Mouse (Mus musculus) CH12.LX (cell line): ENCODE measurements around the gene Dcps. TPM values are rescaled to one million over a fixed set of nuclear protein-coding genes. Genes with fewer than 3 reads are reported as not detected.

Source experiments
- DNase-seq: peaks from one replicate; pipeline ENCODE4 v3.0.0-alpha.2; 2013; ENCODE audit errors: extremely low read depth
- H3K27ac ChIP-seq: 2 replicates; pipeline ENCODE4 v1.5.1; 2012; ENCODE audit warnings: low read depth, mild to moderate bottlenecking, control low read depth, moderate library complexity; ENCODE audit not compliant: insufficient read depth
- H3K27me3 ChIP-seq: replicated peaks from 2 replicates; pipeline ENCODE3; 2012; ENCODE audit warnings: inconsistent platforms
- H3K36me3 ChIP-seq, 2 experiments: replicated peaks in 1 of 2; 2 replicates each; pipeline versions ENCODE3 to v1.6.1; 2012; ENCODE audit warnings: inconsistent platforms in 1 of 2, low read length in 1 of 2, mild to moderate bottlenecking in 1 of 2, mixed read lengths in 1 of 2, moderate library complexity in 1 of 2; ENCODE audit not compliant: control insufficient read depth in 1 of 2, insufficient read depth in 1 of 2
- H3K4me1 ChIP-seq, 2 experiments: 2 replicates each; pipeline ENCODE4 v1.6.1; 2012; ENCODE audit warnings: inconsistent platforms in 1 of 2, moderate library complexity in 1 of 2; ENCODE audit not compliant: insufficient read depth in 2 of 2, control insufficient read depth in 1 of 2
- H3K4me2 ChIP-seq: 2 replicates; pipeline ENCODE4 v1.6.1; 2012; ENCODE audit warnings: low read depth, mild to moderate bottlenecking, control low read depth; ENCODE audit not compliant: poor library complexity, insufficient read depth, severe bottlenecking
- H3K4me3 ChIP-seq, 3 experiments: fragments of 150-350 bp in 1 of 3; sonication (generic) in 1 of 3; replicated peaks in 1 of 3; 2 replicates each; pipeline versions ENCODE3 to v1.5.1; 2011 to 2012; ENCODE audit warnings: low read depth in 2 of 3, low read length in 2 of 3, mild to moderate bottlenecking in 2 of 3, moderate library complexity in 2 of 3, control low read depth in 1 of 3, improper control_type of control experiment in 1 of 3, inconsistent platforms in 1 of 3, mixed read lengths in 1 of 3; ENCODE audit not compliant: poor library complexity in 1 of 3
- H3K79me2 ChIP-seq: replicated peaks from 2 replicates; pipeline ENCODE4 v1.6.1; 2012; ENCODE audit warnings: mild to moderate bottlenecking, moderate library complexity; ENCODE audit not compliant: control insufficient read depth, poor library complexity, insufficient read depth, severe bottlenecking; ENCODE audit errors: extremely low read depth
- H3K9ac ChIP-seq: 2 replicates; pipeline ENCODE4 v1.6.1; 2012; ENCODE audit warnings: low read depth, mild to moderate bottlenecking, control low read depth, moderate library complexity; ENCODE audit not compliant: insufficient read depth
- H3K9me3 ChIP-seq: replicated peaks from 2 replicates; pipeline ENCODE3; 2012; ENCODE audit warnings: low read length, inconsistent platforms, mixed read lengths
- BHLHE40 ChIP-seq: IDR thresholded peaks from 2 replicates; pipeline ENCODE4 v1.6.1; 2011; ENCODE audit warnings: mild to moderate bottlenecking, low read depth, low read length, improper control_type of control experiment
- CHD1 ChIP-seq: IDR thresholded peaks from 2 replicates; pipeline ENCODE4 v1.6.1; 2012; ENCODE audit warnings: low read depth, low read length, improper control_type of control experiment, inconsistent platforms
- CTCF ChIP-seq, 2 experiments: IDR thresholded peaks in 1 of 2; conservative IDR thresholded peaks in 1 of 2; 2 replicates each; pipeline ENCODE4 v1.5.1; 2011 to 2012; ENCODE audit warnings: low read depth in 2 of 2, low read length in 2 of 2, improper control_type of control experiment in 1 of 2, inconsistent platforms in 1 of 2, mild to moderate bottlenecking in 1 of 2, moderate library complexity in 1 of 2
- E2F4 ChIP-seq: IDR thresholded peaks from 2 replicates; pipeline ENCODE4 v1.6.1; 2011; ENCODE audit warnings: low read depth, low read length, improper control_type of control experiment; ENCODE audit not compliant: insufficient replicate concordance
- ELF1 ChIP-seq: IDR thresholded peaks from 2 replicates; pipeline ENCODE4 v1.6.1; 2014; ENCODE audit warnings: low read depth, mild to moderate bottlenecking, inconsistent platforms, low read length, improper control_type of control experiment
- EP300 ChIP-seq: IDR thresholded peaks from 2 replicates; pipeline ENCODE4 v1.6.1; 2011; ENCODE audit warnings: low read length, improper control_type of control experiment
- ETS1 ChIP-seq: conservative IDR thresholded peaks from 2 replicates; pipeline ENCODE4 v1.6.1; 2012; ENCODE audit warnings: low read depth, mild to moderate bottlenecking, inconsistent platforms, low read length, improper control_type of control experiment, moderate library complexity
- GABPA ChIP-seq: IDR thresholded peaks from 2 replicates; pipeline ENCODE4 v1.6.1; 2012; ENCODE audit warnings: low read depth, low read length, improper control_type of control experiment, inconsistent platforms; ENCODE audit not compliant: insufficient replicate concordance
- IRF4 ChIP-seq: IDR thresholded peaks from 2 replicates; pipeline ENCODE4 v1.6.1; 2014; ENCODE audit warnings: low read depth, mild to moderate bottlenecking, inconsistent platforms, low read length, improper control_type of control experiment
- JUN ChIP-seq: IDR thresholded peaks from 2 replicates; pipeline ENCODE4 v1.6.1; 2011; ENCODE audit warnings: low read depth, mild to moderate bottlenecking, low read length, improper control_type of control experiment, moderate library complexity; ENCODE audit not compliant: insufficient read depth
- MAX ChIP-seq: IDR thresholded peaks from 2 replicates; pipeline ENCODE4 v1.6.1; 2011; ENCODE audit warnings: low read length, improper control_type of control experiment
- MAZ ChIP-seq: IDR thresholded peaks from 2 replicates; pipeline ENCODE4 v1.6.1; 2012; ENCODE audit warnings: low read depth, mild to moderate bottlenecking, inconsistent platforms, low read length, improper control_type of control experiment, moderate library complexity
- MEF2A ChIP-seq: IDR thresholded peaks from 2 replicates; pipeline ENCODE4 v1.6.1; 2014; ENCODE audit warnings: low read depth, mild to moderate bottlenecking, inconsistent platforms, low read length, improper control_type of control experiment, borderline replicate concordance
- MXI1 ChIP-seq: IDR thresholded peaks from 2 replicates; pipeline ENCODE4 v1.6.1; 2011; ENCODE audit warnings: mild to moderate bottlenecking, low read depth, low read length, improper control_type of control experiment
- MYC ChIP-seq: IDR thresholded peaks from 2 replicates; pipeline ENCODE4 v1.6.1; 2011; ENCODE audit warnings: low read depth, mild to moderate bottlenecking, improper control_type of control experiment, low read length
- NRF1 ChIP-seq: IDR thresholded peaks from 2 replicates; pipeline ENCODE4 v1.6.1; 2014; ENCODE audit warnings: low read depth, mild to moderate bottlenecking, inconsistent platforms, low read length, improper control_type of control experiment, moderate library complexity
- PAX5 ChIP-seq: IDR thresholded peaks from 2 replicates; pipeline ENCODE4 v1.6.1; 2012; ENCODE audit warnings: low read length, inconsistent platforms, mixed read lengths
- RAD21 ChIP-seq: IDR thresholded peaks from 2 replicates; pipeline ENCODE4 v1.6.1; 2011; ENCODE audit warnings: low read depth, mild to moderate bottlenecking, low read length, improper control_type of control experiment, moderate library complexity
- SIN3A ChIP-seq: IDR thresholded peaks from 2 replicates; pipeline ENCODE4 v1.6.1; 2012; ENCODE audit warnings: low read length, improper control_type of control experiment, inconsistent platforms
- SMC3 ChIP-seq: IDR thresholded peaks from 2 replicates; pipeline ENCODE4 v1.6.1; 2011; ENCODE audit warnings: low read depth, low read length, improper control_type of control experiment
- TCF12 ChIP-seq: IDR thresholded peaks from 2 replicates; pipeline ENCODE4 v1.6.1; 2014; ENCODE audit warnings: low read depth, mild to moderate bottlenecking, inconsistent platforms, low read length, improper control_type of control experiment
- USF1 ChIP-seq: IDR thresholded peaks from 2 replicates; pipeline ENCODE4 v1.6.1; 2014; ENCODE audit warnings: low read depth, mild to moderate bottlenecking, inconsistent platforms, low read length, improper control_type of control experiment
- USF2 ChIP-seq: conservative IDR thresholded peaks from 2 replicates; pipeline ENCODE4 v1.6.1; 2011; ENCODE audit warnings: low read depth, low read length, improper control_type of control experiment
- ZC3H11A ChIP-seq: IDR thresholded peaks from 2 replicates; pipeline ENCODE4 v1.6.1; 2012; ENCODE audit warnings: low read depth, mild to moderate bottlenecking, inconsistent platforms, low read length, improper control_type of control experiment
- ZMIZ1 ChIP-seq: IDR thresholded peaks from 2 replicates; pipeline ENCODE4 v1.6.1; 2012; ENCODE audit warnings: low read depth, mild to moderate bottlenecking, inconsistent platforms, low read length, improper control_type of control experiment
- ZNF384 ChIP-seq: IDR thresholded peaks from 2 replicates; pipeline ENCODE4 v1.6.1; 2012; ENCODE audit warnings: low read depth, low read length, improper control_type of control experiment, inconsistent platforms
- dilution Hi-C: fragments of 300-500 bp; cut with MboI; formaldehyde crosslinking; loops from 2 replicates; pipeline ENCODE4 v1.14.3; 2020; ENCODE audit warnings: low sequenced_read_pairs; ENCODE audit not compliant: extremely low pct_unique_long_range_greater_than_20kb, extremely low pct_ligation_motif_present
- in situ Hi-C: fragments of 300-500 bp; cut with MboI; formaldehyde crosslinking; loops from 3 replicates; pipeline ENCODE4 v1.14.3; 2019; ENCODE audit warnings: low sequenced_read_pairs, low pct_ligation_motif_present, low pct_unique_long_range_greater_than_20kb, mixed read lengths
- polyA plus RNA-seq: library from polyadenylated mRNA; unstranded; fragments of >175 nt; gene quantifications from 2 replicates; pipeline ENCODE4 v1.2.1, GENCODE M21; 2012; ENCODE audit warnings: low read depth; ENCODE audit not compliant: insufficient read length
- total RNA-seq, 2 experiments: library from RNA; depleted of rRNA; stranded (reverse); fragments of 300-350 nt in 1 of 2; fragments of >200 nt in 1 of 2; gene quantifications; 2 replicates each; pipeline ENCODE4 v1.2.3; 2012 to 2014

Dcps gene
- total and polyA plus RNA-seq, 3 experiments = 64.3 to 113 (median 94.3) TPM

- DNase-seq = peak; percentile 37
- in situ Hi-C loops (no loop called here), dilution Hi-C loops (no loop called here)
- H3K36me3 ChIP-seq = peaks cover 46 to 58% of the 10 kb centered on the region in 2 experiments
- peaks cover 2% of the 10 kb centered on the region; the same call in 1 of the 2 replicates for H3K79me2 ChIP-seq
- peak overlapping the region in 1 of 3 experiments; percentile 6 for H3K4me3 ChIP-seq
- H3K9me3 ChIP-seq = no peaks in the 10 kb centered on the region
- no peak for TF ChIP-seq MXI1
- no peak for TF ChIP-seq MYC
- TF ChIP-seq TCF12 = peak; percentile 21; the same call in 1 of the 2 replicates
- TF ChIP-seq JUN = no peak
- no peak for TF ChIP-seq SMC3
- TF ChIP-seq ZMIZ1 = no peak
- TF ChIP-seq MAZ = no peak
- no peak for TF ChIP-seq MEF2A
- TF ChIP-seq SIN3A = no peak
- TF ChIP-seq RAD21 = no peak
- TF ChIP-seq ZNF384 = no peak
- TF ChIP-seq NRF1 = no peak
- TF ChIP-seq CHD1 = no peak
- no peak for TF ChIP-seq E2F4
- 0 out of 2 replicates have a peak, but pooled peaks have one; percentile 30 for TF ChIP-seq ETS1
- TF ChIP-seq IRF4 = no peak
- TF ChIP-seq ELF1 = peak; percentile 53; the same call in 1 of the 2 replicates
- no peak for TF ChIP-seq PAX5
- TF ChIP-seq CTCF (conservative IDR thresholded peaks at IDR 0.05 in 1 of 2, IDR thresholded peaks at IDR 0.05 in 1 of 2; ENCODE audit: low read depth in 2 of 2, low read length in 2 of 2) = no peak
- TF ChIP-seq GABPA = no peak
- no peak for TF ChIP-seq ZC3H11A
- H3K9ac ChIP-seq = no peak overlapping the region
- no peaks in the 10 kb centered on the region for H3K27me3 ChIP-seq
- peaks cover 21 to 59% of the 10 kb centered on the region in 2 experiments for H3K4me1 ChIP-seq
- H3K4me2 ChIP-seq = peak overlapping the region; percentile 6; the same call in 1 of the 2 replicates
- peak overlapping the region; percentile 56 for H3K27ac ChIP-seq
These were observed 11.6 kb upstream of the Dcps start for GRCm38 (mm10) chr9:35187351-35187903.

- H3K4me3 ChIP-seq = no peak overlapping the region
These were observed 10.6 kb upstream of the Dcps start for GRCm38 (mm10) chr9:35186430-35186829.

More at GRCm38 (mm10) chr9:35186430-35186829, 10.6 kb upstream of the Dcps start:
- TF ChIP-seq IRF4 (peak; percentile 24; the same call in 1 of the 2 replicates), USF2 (peak; percentile 69), EP300 (peak; percentile 64), ZNF384 (peak; percentile 89), BHLHE40 (peak; percentile 84), MXI1 (no peak), USF1 (peak; percentile 67), TCF12 (peak; percentile 64; the same call in 1 of the 2 replicates), MEF2A (peak; percentile 34; the same call in 1 of the 2 replicates), NRF1 (no peak), ETS1 (peak; percentile 46), MAX (no peak; the same call in 1 of the 2 replicates)
- H3K36me3 ChIP-seq = peaks cover 38 to 48% of the 10 kb centered on the region in 2 experiments
- H3K4me2 ChIP-seq = no peak overlapping the region
- H3K27ac ChIP-seq = peak overlapping the region; percentile 55; the same call in 1 of the 2 replicates
- H3K4me1 ChIP-seq = peaks cover 21 to 66% of the 10 kb centered on the region in 2 experiments
- dilution Hi-C loops (no loop called here), in situ Hi-C loops (no loop called here)
- DNase-seq = peak; percentile 89
- no peak overlapping the region for H3K9ac ChIP-seq
- H3K9me3 ChIP-seq = no peaks in the 10 kb centered on the region
- no peaks in the 10 kb centered on the region for H3K27me3 ChIP-seq
- H3K79me2 ChIP-seq = peaks cover 5% of the 10 kb centered on the region; the same call in 1 of the 2 replicates
